Comparison of ENCODE assay signal across 23 mouse cellular contexts in the genomic region with DNA sequence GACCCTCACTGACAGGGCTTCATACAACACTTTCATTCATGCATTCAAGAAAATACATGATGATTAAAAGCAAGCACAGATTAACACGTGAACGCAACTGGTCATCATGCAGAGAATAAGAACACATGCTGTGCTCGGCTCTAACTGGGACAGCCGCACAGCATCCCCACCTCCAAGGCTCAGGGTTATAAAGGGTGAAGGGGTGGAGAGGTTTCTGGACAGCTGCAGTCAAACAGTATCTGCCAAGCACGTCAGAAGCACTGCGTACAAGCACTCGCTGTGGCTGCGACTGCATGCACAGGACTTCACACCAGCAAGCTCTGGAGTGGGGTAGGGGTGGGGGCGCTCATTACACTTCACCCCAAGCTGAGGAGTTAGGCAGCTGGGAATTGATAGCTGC. TPM values are rescaled to one million over a fixed set of nuclear protein-coding genes. Genes with fewer than 3 reads are reported as not detected.
A peak's percentile ranks its signal among the peaks of the same experiment; 100 is the strongest.
DNase-seq lines count a peak whose midpoint lies in the region; ATAC-seq and TF ChIP-seq lines count a peak whose summit lies in the region.
"Had no signal": no experiment of that assay in that cellular context is flagged by ENCODE, and none has a peak within 500 bp of the region (broad histone marks: within the 10 kb centered on the region; RNA-seq: fewer than 3 reads in every experiment).

No protein-coding gene starts in this region.

- H3K27me3 ChIP-seq in hindbrain, embryonic 12.5 days, result no peaks in the 10 kb centered on the region
- H3K27me3 ChIP-seq in hindbrain, embryonic 11.5 days (ENCODE audit: control insufficient read depth, insufficient read depth, low read length), result no peaks in the 10 kb centered on the region
- no peaks in the 10 kb centered on the region for H3K27me3 ChIP-seq in intestine, embryonic 15.5 days (replicated peaks)
- no peaks in the 10 kb centered on the region for H3K27me3 ChIP-seq in intestine, postnatal 0 days (replicated peaks; ENCODE audit: control insufficient read depth, insufficient read depth, low read length)
- no peaks in the 10 kb centered on the region for H3K27me3 ChIP-seq in liver, postnatal 0 days (ENCODE audit: insufficient read depth, low read length)
- H3K27me3 ChIP-seq: heart, embryonic 13.5 days; limb, embryonic 12.5 days; megakaryocyte, embryonic 14.5 days; neural tube, embryonic 12.5 days had no signal

- H3K4me3 ChIP-seq in hindbrain, embryonic 12.5 days, result no peak overlapping the region
- no peak overlapping the region for H3K4me3 ChIP-seq in hindbrain, embryonic 11.5 days (ENCODE audit: low read depth, low read length)
- no peak overlapping the region for H3K4me3 ChIP-seq in intestine, embryonic 15.5 days (replicated peaks)
- H3K4me3 ChIP-seq in intestine, postnatal 0 days (ENCODE audit: low read depth, low read length), result no peak overlapping the region
- no peak overlapping the region for H3K4me3 ChIP-seq in liver, postnatal 0 days (ENCODE audit: low read depth, low read length)
- H3K4me3 ChIP-seq: heart, adult 2 months; heart, embryonic 13.5 days; limb, embryonic 12.5 days; megakaryocyte, embryonic 14.5 days; neural tube, embryonic 12.5 days had no signal

- no peak for TF ChIP-seq EP300 in liver, postnatal 0 days (IDR thresholded peaks at IDR 0.05; ENCODE audit: low read depth)

- H3K36me3 ChIP-seq in hindbrain, embryonic 12.5 days, result peaks cover 17% of the 10 kb centered on the region
- H3K36me3 ChIP-seq in hindbrain, embryonic 11.5 days (ENCODE audit: control insufficient read depth, insufficient read depth, low read length), result no peaks in the 10 kb centered on the region
- H3K36me3 ChIP-seq in intestine, embryonic 15.5 days, result peaks cover 4% of the 10 kb centered on the region; the same call in 1 of the 2 replicates
- peaks cover 17% of the 10 kb centered on the region for H3K36me3 ChIP-seq in intestine, postnatal 0 days (ENCODE audit: control insufficient read depth, insufficient read depth)
- peaks cover 21% of the 10 kb centered on the region for H3K36me3 ChIP-seq in liver, postnatal 0 days (replicated peaks; ENCODE audit: insufficient read depth, low read length)

- TF ChIP-seq CTCF in intestine, postnatal 0 days (IDR thresholded peaks at IDR 0.05; ENCODE audit: low read depth), result no peak
- TF ChIP-seq CTCF in liver, postnatal 0 days (IDR thresholded peaks at IDR 0.05; ENCODE audit: low read depth), result no peak

- 60% methylated on average over 9 of the region's 9 CpGs for WGBS in hindbrain, embryonic 12.5 days
- 75% methylated on average over 9 of the region's 9 CpGs for WGBS in hindbrain, embryonic 11.5 days
- 64% methylated on average over 9 of the region's 9 CpGs for WGBS in intestine, embryonic 15.5 days
- 66% methylated on average over 9 of the region's 9 CpGs for WGBS in intestine, postnatal 0 days
- WGBS in liver, postnatal 0 days (ENCODE audit: insufficient replicate concordance), result 68% methylated on average over 9 of the region's 9 CpGs

- no peak for ATAC-seq in hindbrain, embryonic 12.5 days (ENCODE audit: low FRiP score)
- ATAC-seq in hindbrain, embryonic 11.5 days (ENCODE audit: low FRiP score), result no peak
- peak; percentile 24 for ATAC-seq in intestine, embryonic 15.5 days
- ATAC-seq in intestine, postnatal 0 days, result no peak
- peak; percentile 12 for ATAC-seq in liver, postnatal 0 days
- ATAC-seq: activated CD4-positive, CD25-positive, alpha-beta regulatory T cell, adult 4 months; forebrain, postnatal 0 days had no signal

- H3K4me2 ChIP-seq in hindbrain, embryonic 12.5 days (replicated peaks), result no peak overlapping the region
- no peak overlapping the region for H3K4me2 ChIP-seq in hindbrain, embryonic 11.5 days (replicated peaks; ENCODE audit: low read depth, low read length)
- H3K4me2 ChIP-seq in intestine, embryonic 15.5 days (replicated peaks), result no peak overlapping the region
- no peak overlapping the region for H3K4me2 ChIP-seq in intestine, postnatal 0 days (replicated peaks; ENCODE audit: low read depth)
- no peak overlapping the region; the same call in 1 of the 2 replicates for H3K4me2 ChIP-seq in liver, postnatal 0 days (ENCODE audit: low read depth, low read length)
- H3K4me2 ChIP-seq: heart, embryonic 13.5 days; limb, embryonic 12.5 days; lung, embryonic 14.5 days; neural tube, embryonic 12.5 days had no signal

- H3K4me1 ChIP-seq in hindbrain, embryonic 12.5 days, result peaks cover 28% of the 10 kb centered on the region
- H3K4me1 ChIP-seq in hindbrain, embryonic 11.5 days (replicated peaks; ENCODE audit: control insufficient read depth, insufficient read depth, low read length), result peaks cover 4% of the 10 kb centered on the region; the same call in 1 of the 2 replicates
- peaks cover 21% of the 10 kb centered on the region for H3K4me1 ChIP-seq in intestine, embryonic 15.5 days (replicated peaks)
- peaks cover 6% of the 10 kb centered on the region; the same call in 1 of the 2 replicates for H3K4me1 ChIP-seq in intestine, postnatal 0 days (replicated peaks; ENCODE audit: control insufficient read depth, insufficient read depth, low read length)
- H3K4me1 ChIP-seq in liver, postnatal 0 days (ENCODE audit: insufficient read depth), result peaks cover 29% of the 10 kb centered on the region

- 0 out of 2 replicates have a peak overlapping the region, but pooled peaks have one; percentile 0 for H3K27ac ChIP-seq in hindbrain, embryonic 12.5 days
- no peak overlapping the region for H3K27ac ChIP-seq in hindbrain, embryonic 11.5 days (ENCODE audit: low read depth, low read length)
- 0 out of 2 replicates have a peak overlapping the region, but pooled peaks have one; percentile 32 for H3K27ac ChIP-seq in intestine, embryonic 15.5 days
- H3K27ac ChIP-seq in intestine, postnatal 0 days (ENCODE audit: low read depth, low read length), result peak overlapping the region; percentile 5; the same call in 1 of the 2 replicates
- H3K27ac ChIP-seq in liver, postnatal 0 days (ENCODE audit: low read depth), result peak overlapping the region; percentile 87
- H3K27ac ChIP-seq: heart, adult 2 months; heart, embryonic 13.5 days; limb, embryonic 12.5 days; neural tube, embryonic 12.5 days had no signal

- DNase-seq in hindbrain, embryonic 11.5 days (ENCODE audit: low spot score), result no peak
- no peak for DNase-seq in liver, postnatal 0 days
- no peak for DNase-seq in embryo, embryonic 10.5 days (ENCODE audit: low spot score)
- no peak for DNase-seq in left cerebral cortex, adult 8-10 months (ENCODE audit: low spot score in 2 of 2)
- DNase-seq: adrenal gland, adult 8-10 months; cerebellum, adult 11-12 months; cerebellum, postnatal 10 days; forebrain, postnatal 0 days; gastrocnemius, postnatal 25 days; heart, adult 2 months; kidney, postnatal 10 days; lung, embryonic 14.5 days; midbrain, embryonic 14.5 days; thymus, adult 18-20 months; thymus, postnatal 36 days had no signal

- H3K9ac ChIP-seq in hindbrain, embryonic 12.5 days, result no peak overlapping the region
- no peak overlapping the region for H3K9ac ChIP-seq in hindbrain, embryonic 11.5 days (ENCODE audit: low read depth, low read length)
- no peak overlapping the region for H3K9ac ChIP-seq in intestine, embryonic 15.5 days
- H3K9ac ChIP-seq in intestine, postnatal 0 days (ENCODE audit: low read depth, low read length), result no peak overlapping the region
- no peak overlapping the region for H3K9ac ChIP-seq in liver, postnatal 0 days (replicated peaks)
- H3K9ac ChIP-seq: forebrain, postnatal 0 days; heart, embryonic 13.5 days; limb, embryonic 12.5 days; lung, embryonic 14.5 days; neural tube, embryonic 12.5 days had no signal

- H3K9me3 ChIP-seq in hindbrain, embryonic 12.5 days (replicated peaks), result no peaks in the 10 kb centered on the region
- no peaks in the 10 kb centered on the region for H3K9me3 ChIP-seq in hindbrain, embryonic 11.5 days (ENCODE audit: control insufficient read depth, low read length)
- no peaks in the 10 kb centered on the region for H3K9me3 ChIP-seq in intestine, embryonic 15.5 days
- no peaks in the 10 kb centered on the region for H3K9me3 ChIP-seq in intestine, postnatal 0 days (ENCODE audit: control insufficient read depth)
- H3K9me3 ChIP-seq in liver, postnatal 0 days (ENCODE audit: low read length), result no peaks in the 10 kb centered on the region
- H3K9me3 ChIP-seq: heart, embryonic 13.5 days; limb, embryonic 12.5 days; megakaryocyte, embryonic 14.5 days; neural tube, embryonic 12.5 days had no signal

RNA-seq across cellular contexts. Expression of a gene that starts 40.9 kb away (rescaled TPM):
- polyA plus RNA-seq in hindbrain, embryonic 12.5 days (2016; fragmentation: Nextera tagmentation; extraction: Ambion mirVana), result 16.6 and 17.7 TPM in 2 replicates
- polyA plus RNA-seq in hindbrain, embryonic 11.5 days (2014; fragmentation: Nextera tagmentation; extraction: Ambion mirVana), result 11.7 and 13.1 TPM in 2 replicates
- 20.5 and 20.9 TPM in 2 replicates for polyA plus RNA-seq in intestine, embryonic 15.5 days (2015; fragmentation: Nextera tagmentation; extraction: Ambion mirVana)
- 12.0 and 17.4 TPM in 2 replicates for polyA plus RNA-seq in intestine, postnatal 0 days (2015; fragmentation: Nextera tagmentation; extraction: Ambion mirVana)
- polyA plus RNA-seq in liver, postnatal 0 days (2015; fragmentation: Nextera tagmentation; extraction: Ambion mirVana), result 9.4 and 11.9 TPM in 2 replicates
- total RNA-seq in left cerebral cortex, adult 8-10 months (2022), result 10 to 100 TPM; 53.5 to 64.9 (median 54.4) TPM

Comparison
In these comparisons a context has a peak if more than half of its experiments do, and no peak if none do; other contexts are left out.
1. ATAC-seq: peak in intestine, embryonic 15.5 days (single experiment) and liver, postnatal 0 days (single experiment); none in hindbrain, embryonic 12.5 days (single experiment), hindbrain, embryonic 11.5 days (single experiment) and intestine, postnatal 0 days (single experiment).